Mouse (Mus musculus): ENCODE results near the gene Ip6k1. TPM values are rescaled to one million over a fixed set of nuclear protein-coding genes. Genes with fewer than 3 reads are reported as not detected.

The Ip6k1 gene
- total RNA-seq, 2 experiments from 2014 or later = 62.5 to 71.1 TPM

DNA sequence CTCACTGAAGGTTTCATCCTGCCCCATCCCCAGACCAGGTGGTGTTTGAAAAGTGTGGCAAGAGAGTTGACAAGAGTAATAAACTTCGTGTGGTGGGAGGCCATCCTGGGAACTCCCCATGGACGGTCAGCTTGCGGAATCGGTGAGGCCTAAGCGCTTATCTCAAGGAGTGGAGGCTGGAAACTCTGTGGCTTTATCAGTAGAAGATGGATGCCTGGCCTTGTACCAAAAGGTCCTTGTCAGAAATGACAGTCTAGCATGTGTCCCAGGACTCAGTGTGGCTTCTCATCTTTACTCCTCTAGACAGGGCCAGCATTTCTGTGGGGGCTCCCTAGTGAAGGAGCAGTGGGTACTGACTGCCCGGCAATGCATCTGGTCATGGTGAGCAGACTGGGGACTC, 81.3 kb downstream of the Ip6k1 start:
- peak; percentile 26 for ATAC-seq (replicated peaks; ENCODE audit: low FRiP score, poor library complexity, severe bottlenecking)

DNA sequence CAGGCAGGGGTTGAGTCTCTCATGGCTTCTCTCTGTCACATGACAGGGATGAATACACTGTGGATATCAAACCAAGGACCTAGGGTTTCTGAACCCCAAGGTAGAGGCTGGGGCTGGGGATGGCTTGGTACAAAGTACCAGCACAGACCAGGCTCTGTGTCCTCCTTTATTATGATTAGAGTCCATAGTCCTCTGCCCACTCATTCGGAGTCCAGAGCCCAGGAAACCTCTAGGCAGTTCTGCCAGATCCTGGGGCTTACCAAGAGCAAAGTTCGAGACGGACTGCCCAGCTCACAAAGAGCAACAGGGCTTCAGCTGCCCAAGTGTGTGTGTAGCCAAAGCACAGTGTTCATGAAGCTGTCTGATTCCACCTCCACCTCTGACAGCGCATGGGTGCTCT, 83.0 kb downstream of the Ip6k1 start:
- no peak for ATAC-seq (replicated peaks; ENCODE audit: low FRiP score, poor library complexity, severe bottlenecking)

DNA sequence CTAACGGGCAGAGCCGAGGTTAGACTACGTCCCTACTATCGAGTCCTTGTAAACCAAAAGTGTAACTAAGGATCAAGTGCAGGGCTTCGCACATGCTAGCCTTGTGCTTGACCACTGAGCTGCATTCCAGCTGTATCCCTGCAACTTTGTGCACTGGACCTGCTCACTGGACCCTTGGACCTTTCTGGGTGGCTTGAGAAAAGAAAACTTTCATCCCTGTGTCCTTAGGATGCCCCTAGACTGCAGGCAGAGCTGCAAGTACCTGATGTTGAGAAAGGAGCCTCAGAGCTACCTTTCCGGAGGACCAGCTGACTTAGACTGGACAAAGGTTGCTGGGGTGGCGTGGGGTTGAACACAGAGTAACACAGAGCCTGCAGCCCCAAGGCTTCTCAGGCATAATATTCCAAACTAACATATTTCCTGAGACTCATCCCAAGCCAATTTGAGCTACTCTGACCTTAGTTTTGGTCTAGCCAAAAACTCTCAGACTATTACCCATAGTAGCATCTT, 88.4 kb downstream of the Ip6k1 start:
- no peak for ATAC-seq (replicated peaks; ENCODE audit: low FRiP score, poor library complexity, severe bottlenecking)

DNA sequence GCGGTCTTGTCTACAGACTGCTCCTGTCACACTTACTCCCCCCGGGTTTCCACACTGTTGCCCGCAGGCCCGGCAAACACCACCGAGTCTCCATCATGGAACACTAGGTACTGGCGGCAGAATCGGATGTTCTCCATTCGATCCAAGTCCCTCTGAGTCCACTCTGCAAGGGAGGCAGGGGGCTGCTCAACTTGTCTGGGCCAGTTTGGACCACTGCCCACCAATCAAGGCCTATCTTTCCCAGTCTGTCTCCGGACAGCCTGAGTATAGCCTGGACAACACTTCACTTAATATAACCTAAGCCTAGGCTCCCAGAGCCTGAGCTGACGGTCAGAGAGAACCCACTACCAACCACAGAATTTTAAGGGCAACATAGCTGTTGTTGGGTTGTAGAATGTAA, 91.3 kb downstream of the Ip6k1 start:
- no peak for ATAC-seq (replicated peaks; ENCODE audit: low FRiP score, poor library complexity, severe bottlenecking)

DNA sequence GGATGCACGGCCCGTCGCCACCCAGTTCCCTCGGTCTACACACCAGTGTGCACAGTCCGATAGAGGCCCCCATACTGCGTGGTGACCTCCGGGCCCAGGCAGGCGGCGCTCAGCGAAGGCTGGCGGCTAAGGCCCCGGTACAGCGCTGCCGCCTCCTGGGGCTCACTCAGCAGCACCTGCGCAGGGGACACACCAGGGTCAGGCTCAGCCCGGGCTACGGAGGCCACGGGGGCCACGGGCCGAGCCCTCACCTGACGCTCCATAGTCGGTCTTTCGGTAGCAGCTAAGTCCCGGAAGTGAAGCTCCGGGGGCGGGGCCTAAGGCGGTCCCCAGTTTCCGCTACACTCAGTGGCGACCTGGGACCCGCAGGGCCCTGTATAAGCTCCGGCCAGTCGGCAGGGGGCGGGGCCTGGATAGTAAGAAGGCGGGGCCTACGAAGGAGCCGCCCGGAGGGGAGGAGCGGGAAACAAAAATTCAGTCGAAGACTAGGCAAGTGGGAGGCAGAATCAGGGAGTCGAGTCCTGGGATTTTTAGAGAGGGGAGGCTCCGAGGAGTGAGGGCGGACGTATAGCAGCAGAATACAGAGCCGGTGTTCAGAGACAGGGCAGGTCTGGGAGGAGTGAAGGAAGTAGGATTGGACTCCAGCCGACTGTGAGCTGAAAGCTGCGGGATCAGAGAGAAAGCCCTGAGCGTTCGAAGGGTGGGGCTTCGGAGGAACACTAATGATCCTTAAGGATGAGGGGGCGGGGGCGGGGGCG, 92.1 kb downstream of the Ip6k1 start, which contains the start of gene Apeh:
TSS of gene Apeh (minus strand) at position 423 of the 758 bp plus-strand sequence.
- peak; percentile 70 for ATAC-seq (replicated peaks; ENCODE audit: low FRiP score, poor library complexity, severe bottlenecking)

DNA sequence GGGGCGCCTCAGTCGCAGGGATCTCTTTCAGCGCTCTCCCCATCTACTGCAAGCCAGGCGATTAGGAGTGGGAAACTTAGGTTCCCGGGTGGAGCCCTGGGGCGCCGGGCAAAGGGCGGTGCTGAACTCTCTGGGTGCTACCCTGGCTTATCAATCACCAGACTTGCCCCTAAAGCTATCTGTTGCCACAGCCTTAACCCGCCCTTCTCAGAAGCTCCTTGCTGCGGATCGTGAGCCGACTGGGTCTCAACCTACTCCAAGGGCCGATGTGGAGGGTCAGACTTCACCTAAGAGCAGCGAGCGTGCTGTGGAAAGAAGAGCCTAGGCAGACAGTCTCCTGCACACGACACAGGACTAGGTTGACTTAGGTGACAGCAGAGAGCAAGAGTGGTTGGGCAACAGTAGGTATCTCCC, 92.7 kb downstream of the Ip6k1 start:
- ATAC-seq (replicated peaks; ENCODE audit: low FRiP score, poor library complexity, severe bottlenecking) = peak; percentile 76

DNA sequence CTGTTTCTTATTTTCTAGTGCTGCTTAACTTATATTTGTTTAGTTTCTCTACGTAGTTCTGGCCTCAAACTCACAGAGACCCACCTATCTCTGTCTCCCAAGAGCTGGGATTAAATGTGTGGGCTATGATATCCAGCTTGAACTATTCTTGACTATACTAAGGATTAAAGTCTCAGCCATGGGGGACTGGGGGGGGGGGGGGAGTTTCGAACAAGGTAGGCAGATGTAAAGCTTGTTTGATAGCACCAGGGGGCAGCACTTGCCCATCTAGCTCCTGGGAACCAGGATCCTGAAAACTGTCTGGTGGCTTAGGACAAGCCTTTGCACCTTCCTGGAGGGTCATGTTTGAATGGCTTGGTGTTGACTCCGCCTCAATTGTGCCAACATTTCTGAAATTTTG, 93.2 kb downstream of the Ip6k1 start:
- ATAC-seq (replicated peaks; ENCODE audit: low FRiP score, poor library complexity, severe bottlenecking) = peak; percentile 47

DNA sequence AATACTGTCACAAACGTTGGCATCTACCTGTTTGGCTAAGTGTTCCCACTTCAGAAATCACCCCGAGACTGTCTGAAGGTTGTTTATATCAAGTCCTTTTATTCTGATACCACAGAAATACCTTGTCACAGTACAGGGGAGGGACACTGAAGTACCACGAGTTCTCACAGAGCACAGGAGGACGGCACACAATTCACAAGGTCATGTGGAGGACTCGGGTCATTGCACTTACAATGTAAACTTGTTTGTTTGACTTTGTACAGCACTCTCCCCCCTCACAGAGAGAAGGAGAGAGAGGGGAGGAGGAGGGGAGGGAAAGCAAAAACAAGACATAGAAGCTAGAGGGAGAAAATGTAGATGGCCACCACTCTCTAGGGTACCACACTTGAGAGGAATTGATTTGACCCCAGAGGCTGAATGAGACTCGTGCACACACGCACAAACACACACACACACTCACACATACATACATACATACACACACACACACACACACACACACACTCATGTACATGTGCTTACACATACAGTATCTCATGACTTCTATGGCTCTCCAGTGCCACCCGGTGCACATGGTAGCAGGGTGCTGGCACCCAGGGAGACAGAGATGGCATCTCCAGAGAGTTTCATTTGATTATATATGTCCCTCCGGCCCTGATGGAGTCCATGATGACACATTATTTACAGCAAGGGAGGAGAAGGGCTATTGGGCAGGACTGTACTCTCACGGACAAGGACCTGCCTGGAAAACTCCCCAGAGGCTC, 93.8 kb downstream of the Ip6k1 start:
- peak; percentile 21; the same call in 1 of the 2 replicates for ATAC-seq (replicated peaks; ENCODE audit: low FRiP score, poor library complexity, severe bottlenecking)

Other genes with a start within 250 kb of the Ip6k1 start
- gene Rbm5, start 231.5 kb upstream of the Ip6k1 start, total RNA-seq (2015; ENCODE audit: low replicate concordance) = 269 and 283 TPM in 2 replicates
- gene Rbm5, start 231.5 kb upstream of the Ip6k1 start, total RNA-seq (2017; ENCODE audit: low replicate concordance) = 374 and 383 TPM in 2 replicates
- 176 and 204 TPM in 2 replicates for gene Rbm6, start 129.3 kb upstream of the Ip6k1 start, total RNA-seq (2015; ENCODE audit: low replicate concordance)
- 216 and 260 TPM in 2 replicates for gene Rbm6, start 129.3 kb upstream of the Ip6k1 start, total RNA-seq (2017; ENCODE audit: low replicate concordance)
- not detected in 2 replicates for gene Mon1a, start 114.3 kb upstream of the Ip6k1 start, total RNA-seq (2015; ENCODE audit: low replicate concordance)
- 0.64 and 3.3 TPM in 2 replicates for gene Mon1a, start 114.3 kb upstream of the Ip6k1 start, total RNA-seq (2017; ENCODE audit: low replicate concordance)
- gene Mst1r, start 95.6 kb upstream of the Ip6k1 start, total RNA-seq (2015; ENCODE audit: low replicate concordance) = not detected in 2 replicates
- gene Mst1r, start 95.6 kb upstream of the Ip6k1 start, total RNA-seq (2017; ENCODE audit: low replicate concordance) = not detected in 2 replicates
- gene Actl11, start 74.0 kb upstream of the Ip6k1 start, total RNA-seq (2015; ENCODE audit: low replicate concordance) = not detected in 2 replicates
- not detected in 2 replicates for gene Actl11, start 74.0 kb upstream of the Ip6k1 start, total RNA-seq (2017; ENCODE audit: low replicate concordance)
- not detected in 2 replicates for gene Camkv, start 66.8 kb upstream of the Ip6k1 start, total RNA-seq (2015; ENCODE audit: low replicate concordance)
- 0.13 TPM in 1 of 2 replicates, not detected in the other for gene Camkv, start 66.8 kb upstream of the Ip6k1 start, total RNA-seq (2017; ENCODE audit: low replicate concordance)
- 12.6 and 19.3 TPM in 2 replicates for gene Traip, start 52.4 kb upstream of the Ip6k1 start, total RNA-seq (2015; ENCODE audit: low replicate concordance)
- gene Traip, start 52.4 kb upstream of the Ip6k1 start, total RNA-seq (2017; ENCODE audit: low replicate concordance) = 50.4 and 51.5 TPM in 2 replicates
- 365 and 400 TPM in 2 replicates for gene Uba7, start 27.0 kb upstream of the Ip6k1 start, total RNA-seq (2015; ENCODE audit: low replicate concordance)
- 262 and 332 TPM in 2 replicates for gene Uba7, start 27.0 kb upstream of the Ip6k1 start, total RNA-seq (2017; ENCODE audit: low replicate concordance)
- 1.1 TPM in 1 of 2 replicates, not detected in the other for gene Gm20661, start 19.4 kb upstream of the Ip6k1 start, total RNA-seq (2015; ENCODE audit: low replicate concordance)
- 0.64 and 4.2 TPM in 2 replicates for gene Gm20661, start 19.4 kb upstream of the Ip6k1 start, total RNA-seq (2017; ENCODE audit: low replicate concordance)
- gene Inka1, start 16.6 kb upstream of the Ip6k1 start, total RNA-seq (2015; ENCODE audit: low replicate concordance) = 26.0 and 44.3 TPM in 2 replicates
- 34.4 and 43.8 TPM in 2 replicates for gene Inka1, start 16.6 kb upstream of the Ip6k1 start, total RNA-seq (2017; ENCODE audit: low replicate concordance)
- gene Cdhr4, start 10.0 kb upstream of the Ip6k1 start, total RNA-seq (2015; ENCODE audit: low replicate concordance) = 14.8 TPM in 1 of 2 replicates, not detected in the other
- 13.3 TPM in 1 of 2 replicates, not detected in the other for gene Cdhr4, start 10.0 kb upstream of the Ip6k1 start, total RNA-seq (2017; ENCODE audit: low replicate concordance)
- gene Gm20662, start 6.2 kb upstream of the Ip6k1 start, total RNA-seq (2015; ENCODE audit: low replicate concordance) = not detected in 2 replicates
- gene Gm20662, start 6.2 kb upstream of the Ip6k1 start, total RNA-seq (2017; ENCODE audit: low replicate concordance) = not detected in 2 replicates
- 5.8 and 5.9 TPM in 2 replicates for gene Gmppb, start 46.7 kb downstream of the Ip6k1 start, total RNA-seq (2015; ENCODE audit: low replicate concordance)
- gene Gmppb, start 46.7 kb downstream of the Ip6k1 start, total RNA-seq (2017; ENCODE audit: low replicate concordance) = 6.4 and 13.9 TPM in 2 replicates
- 2.2 TPM in 1 of 2 replicates, not detected in the other for gene Amigo3, start 50.7 kb downstream of the Ip6k1 start, total RNA-seq (2015; ENCODE audit: low replicate concordance)
- 1.1 and 3.6 TPM in 2 replicates for gene Amigo3, start 50.7 kb downstream of the Ip6k1 start, total RNA-seq (2017; ENCODE audit: low replicate concordance)
- 22.0 and 63.3 TPM in 2 replicates for gene Mst1, start 77.9 kb downstream of the Ip6k1 start, total RNA-seq (2015; ENCODE audit: low replicate concordance)
- gene Mst1, start 77.9 kb downstream of the Ip6k1 start, total RNA-seq (2017; ENCODE audit: low replicate concordance) = 7.7 and 14.1 TPM in 2 replicates
- gene Rnf123, start 80.8 kb downstream of the Ip6k1 start, total RNA-seq (2015; ENCODE audit: low replicate concordance) = 1,337 and 1,464 TPM in 2 replicates
- 890 and 970 TPM in 2 replicates for gene Rnf123, start 80.8 kb downstream of the Ip6k1 start, total RNA-seq (2017; ENCODE audit: low replicate concordance)
- 265 and 389 TPM in 2 replicates for gene Apeh, start 92.1 kb downstream of the Ip6k1 start, total RNA-seq (2015; ENCODE audit: low replicate concordance)
- gene Apeh, start 92.1 kb downstream of the Ip6k1 start, total RNA-seq (2017; ENCODE audit: low replicate concordance) = 454 and 497 TPM in 2 replicates
- gene Bsn, start 187.9 kb downstream of the Ip6k1 start, total RNA-seq (2015; ENCODE audit: low replicate concordance) = under 0.01 and 0.42 TPM in 2 replicates
- gene Bsn, start 187.9 kb downstream of the Ip6k1 start, total RNA-seq (2017; ENCODE audit: low replicate concordance) = 1.5 TPM in 1 of 2 replicates, not detected in the other

All from erythroid progenitor cell, adult 5-6 weeks (primary cell).